Mouse (Mus musculus) stomach, postnatal 0 days (tissue): Measurements from ENCODE around the gene Sez6l2. TPM values are rescaled to one million over a fixed set of nuclear protein-coding genes. Genes with fewer than 3 reads are reported as not detected.

Experiments
- ATAC-seq: fragments of 200-750 bp; cut with Nextera tagmentation; 2 replicates; pipeline ENCODE4 v1.8.0; 2017; ENCODE audit not compliant: low FRiP score, low TSS enrichment
- DNase-seq: peaks from one replicate; pipeline ENCODE4 v3.0.0-alpha.2; 2016; ENCODE audit warnings: low spot score
- H3K27ac ChIP-seq: fragments of 300-500 bp; sonication (generic); replicated peaks from 2 replicates; pipeline ENCODE4 v1.5.1; 2014; ENCODE audit warnings: mild to moderate bottlenecking, control low read depth
- H3K27me3 ChIP-seq: fragments of 300-500 bp; sonication (generic); 2 replicates; pipeline ENCODE4 v1.6.1; 2014; ENCODE audit warnings: low read length; ENCODE audit not compliant: control insufficient read depth, insufficient read depth
- H3K36me3 ChIP-seq: fragments of 300-500 bp; sonication (generic); 2 replicates; pipeline ENCODE4 v1.6.1; 2014; ENCODE audit warnings: low read length, mixed read lengths; ENCODE audit not compliant: control insufficient read depth, insufficient read depth
- H3K4me1 ChIP-seq: fragments of 300-500 bp; sonication (generic); replicated peaks from 2 replicates; pipeline ENCODE4 v1.6.1; 2014; ENCODE audit warnings: antibody characterized with exemption; ENCODE audit not compliant: control insufficient read depth, insufficient read depth
- H3K4me2 ChIP-seq: fragments of 300-500 bp; sonication (generic); replicated peaks from 2 replicates; pipeline ENCODE4 v1.6.1; 2014; ENCODE audit warnings: low read depth, mild to moderate bottlenecking, control low read depth, moderate library complexity
- H3K4me3 ChIP-seq: fragments of 300-500 bp; sonication (generic); 2 replicates; pipeline ENCODE4 v1.5.1; 2014; ENCODE audit warnings: low read depth, low read length, control low read depth
- H3K9ac ChIP-seq: fragments of 300-500 bp; sonication (generic); 2 replicates; pipeline ENCODE4 v1.6.1; 2014; ENCODE audit warnings: mild to moderate bottlenecking, low read length, control low read depth, mixed read lengths
- H3K9me3 ChIP-seq: fragments of 300-500 bp; sonication (generic); 2 replicates; pipeline ENCODE4 v1.6.1; 2016; ENCODE audit warnings: low read length; ENCODE audit not compliant: control insufficient read depth
- CTCF ChIP-seq: IDR thresholded peaks from 2 replicates; pipeline ENCODE4 v1.5.1; 2016; ENCODE audit warnings: antibody characterized with exemption, low read depth, mild to moderate bottlenecking, moderate library complexity
- EP300 ChIP-seq: optimal IDR thresholded peaks from 2 replicates; pipeline ENCODE3; 2016; ENCODE audit warnings: antibody characterized with exemption
- WGBS: fragments of 180-500 bp; shearing (Covaris S2); extraction: QIAGEN DNeasy Blood & Tissue Kit; methylation state at CpG from one replicate; pipeline ENCODE4 v1.1.7; 2014; 5-methylcytosine and 5-hydroxymethylcytosine counted together
- polyA plus RNA-seq: library from polyadenylated mRNA; unstranded; fragments of >200 nt; fragmentation: Nextera tagmentation; extraction: Ambion mirVana; gene quantifications from 2 replicates; pipeline ENCODE4 v1.2.1, GENCODE M21; 2015

Sez6l2 gene
- polyA plus RNA-seq, 1 experiment from 2014 or later, result 1.5 TPM

DNA sequence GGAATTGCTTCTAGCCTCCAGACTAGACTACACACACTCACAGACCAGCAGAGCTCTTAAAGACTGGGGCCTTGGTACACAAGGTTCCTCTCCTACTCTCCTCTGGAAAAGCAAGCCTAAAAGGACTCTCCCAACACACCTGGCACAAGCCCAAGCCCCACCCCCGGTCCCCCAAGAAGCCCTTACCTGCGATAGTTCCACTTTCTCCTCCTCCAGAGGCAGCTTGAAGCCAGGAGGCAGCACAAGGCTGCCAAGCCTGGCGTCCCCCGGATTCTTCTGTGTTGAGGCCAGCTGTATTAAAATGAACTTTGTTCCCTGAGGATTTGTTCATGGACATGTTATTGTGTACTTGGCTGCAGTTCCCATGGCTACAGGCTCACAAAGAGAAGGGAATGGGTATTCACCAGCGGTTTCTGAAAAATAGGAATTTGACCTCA is 27.7 kb upstream of the Sez6l2 start, which contains the start of gene Tmem219:
Tmem219 (minus strand) TSS at position 294 of the 437 bp plus-strand sequence.
- H3K27ac ChIP-seq, result peak within 1 kb of the TSS; percentile 82
- H3K4me3 ChIP-seq, result no peak within 1 kb of the TSS
- H3K27me3 ChIP-seq, result no peaks in the 10 kb centered on the region
- no peak for TF ChIP-seq EP300
- peak; percentile 52 for TF ChIP-seq CTCF
- ATAC-seq (peak; percentile 91), DNase-seq (peak; percentile 83)
- 8% methylated on average over 5 of the region's 5 CpGs for WGBS
- no peak within 1 kb of the TSS for H3K9ac ChIP-seq
- no peaks in the 10 kb centered on the region for H3K9me3 ChIP-seq
- H3K4me1 ChIP-seq, result peaks cover 3% of the 10 kb centered on the region; the same call in 1 of the 2 replicates
- H3K4me2 ChIP-seq, result 0 out of 2 replicates have a peak within 1 kb of the TSS, but pooled peaks have one; percentile 20
- no peaks in the 10 kb centered on the region for H3K36me3 ChIP-seq

- Histone ChIP-seq H3K27ac (peak overlapping the region; percentile 18; the same call in 1 of the 2 replicates), H3K9me3 (no peaks in the 10 kb centered on the region), H3K9ac (no peak overlapping the region), H3K4me3 (no peak overlapping the region), H3K4me1 (peaks cover 3% of the 10 kb centered on the region; the same call in 1 of the 2 replicates), H3K4me2 (no peak overlapping the region), H3K36me3 (no peaks in the 10 kb centered on the region), H3K27me3 (no peaks in the 10 kb centered on the region)
- DNase-seq, result no peak
- 66% methylated on average over 5 of the region's 5 CpGs for whole genome bisulfite sequencing
- TF ChIP-seq EP300, result no peak
- TF ChIP-seq CTCF, result no peak
- ATAC-seq, result no peak
Observed at GRCm38 (mm10) chr7:126923999-126924398, 26.4 kb upstream of the Sez6l2 start.

- 23% methylated on average over 3 of the region's 3 CpGs for WGBS
- Histone ChIP-seq H3K4me1 (peaks cover 6% of the 10 kb centered on the region; the same call in 1 of the 2 replicates), H3K4me2 (no peak overlapping the region), H3K27ac (no peak overlapping the region), H3K9me3 (no peaks in the 10 kb centered on the region), H3K36me3 (no peaks in the 10 kb centered on the region), H3K27me3 (no peaks in the 10 kb centered on the region), H3K4me3 (no peak overlapping the region), H3K9ac (no peak overlapping the region)
- ATAC-seq (no peak), DNase-seq (no peak)
- TF ChIP-seq CTCF, result no peak
- TF ChIP-seq EP300, result no peak
Observed at GRCm38 (mm10) chr7:126926299-126926698, 24.1 kb upstream of the Sez6l2 start.

GRCm38 (mm10) chr7:126928384-126929037 is 21.9 kb upstream of the Sez6l2 start, which contains the start of gene Kctd13:
Kctd13 (plus strand) TSS chr7:126928879.
- H3K27me3 ChIP-seq, result no peaks in the 10 kb centered on the region
- peak within 1 kb of the TSS; percentile 99 for H3K4me2 ChIP-seq
- no peaks in the 10 kb centered on the region for H3K9me3 ChIP-seq
- H3K27ac ChIP-seq, result peak within 1 kb of the TSS; percentile 82
- peak within 1 kb of the TSS; percentile 80 for H3K4me3 ChIP-seq
- no peaks in the 10 kb centered on the region for H3K36me3 ChIP-seq
- DNase-seq (peak; percentile 96), ATAC-seq (peak; percentile 96)
- 2% methylated on average over 56 of the region's 56 CpGs for WGBS
- 0 out of 2 replicates have a peak, but pooled peaks cover 2% of the 10 kb centered on the region for H3K4me1 ChIP-seq
- TF ChIP-seq CTCF, result no peak
- no peak for TF ChIP-seq EP300
- H3K9ac ChIP-seq, result peak within 1 kb of the TSS; percentile 80

DNA sequence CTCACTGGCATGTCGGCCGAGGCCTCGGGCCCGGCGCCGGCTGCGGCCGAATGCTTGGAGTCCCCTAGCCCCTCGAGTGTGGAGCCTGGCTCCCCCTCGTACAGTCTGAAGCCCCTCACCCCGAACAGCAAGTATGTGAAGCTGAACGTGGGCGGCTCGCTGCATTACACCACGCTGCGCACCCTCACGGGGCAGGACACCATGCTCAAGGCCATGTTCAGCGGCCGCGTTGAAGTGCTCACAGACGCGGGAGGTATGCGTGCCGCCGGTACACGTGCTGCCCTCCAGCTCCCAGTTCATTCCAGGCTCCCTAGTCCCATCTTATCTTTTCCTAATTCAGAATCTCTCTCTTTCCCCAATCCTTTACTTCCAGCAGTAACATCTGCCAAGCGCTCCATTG is 21.3 kb upstream of the Sez6l2 start:
- DNase-seq, result no peak
- Histone ChIP-seq H3K4me3 (peak overlapping the region; percentile 80), H3K27me3 (no peaks in the 10 kb centered on the region), H3K36me3 (no peaks in the 10 kb centered on the region), H3K4me2 (peak overlapping the region; percentile 99), H3K27ac (peak overlapping the region; percentile 82), H3K9ac (peak overlapping the region; percentile 80), H3K9me3 (no peaks in the 10 kb centered on the region), H3K4me1 (0 out of 2 replicates have a peak, but pooled peaks cover 2% of the 10 kb centered on the region)
- peak; percentile 65 for ATAC-seq
- under 1% methylated on average over 27 of the region's 27 CpGs for WGBS
- TF ChIP-seq EP300, result no peak

DNA sequence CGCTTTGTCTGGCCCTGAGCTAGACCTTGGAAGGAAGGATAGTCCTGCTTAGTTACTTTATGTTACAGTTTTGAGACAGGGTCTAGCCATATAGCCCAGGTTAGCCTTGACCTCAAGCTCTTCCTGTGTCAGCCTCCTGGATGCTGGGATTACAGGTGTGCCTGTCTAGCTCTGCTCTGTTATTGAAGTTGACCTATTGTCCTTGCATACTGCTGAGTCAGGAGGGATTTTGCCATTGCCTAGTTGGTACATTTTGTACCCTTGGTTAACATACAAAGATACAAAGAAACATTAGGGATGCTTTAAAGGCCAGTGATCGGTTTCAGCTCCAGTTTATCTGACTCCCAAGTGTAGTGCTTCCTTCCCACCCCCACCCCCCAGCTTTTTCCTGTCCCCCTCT is 17.7 kb upstream of the Sez6l2 start:
- Histone ChIP-seq H3K4me2 (no peak overlapping the region), H3K36me3 (no peaks in the 10 kb centered on the region), H3K4me1 (0 out of 2 replicates have a peak, but pooled peaks cover 2% of the 10 kb centered on the region), H3K9me3 (no peaks in the 10 kb centered on the region), H3K27ac (no peak overlapping the region), H3K9ac (no peak overlapping the region), H3K27me3 (no peaks in the 10 kb centered on the region), H3K4me3 (no peak overlapping the region)
- ATAC-seq (no peak), DNase-seq (no peak)
- TF ChIP-seq EP300 (no peak), CTCF (no peak)
- WGBS, result 82% methylated on average over 2 of the region's 2 CpGs
